Mouse (Mus musculus) liver, embryonic 16.5 days (tissue): ENCODE measurements around the gene Tbc1d5. TPM values are rescaled to one million over a fixed set of nuclear protein-coding genes. Genes with fewer than 3 reads are reported as not detected.

ENCODE experiments used
- ATAC-seq: fragments of 200-750 bp; cut with Nextera tagmentation; 2 replicates; pipeline ENCODE4 v1.8.0; 2017; ENCODE audit warnings: low read depth, mild to moderate bottlenecking, moderate number of reproducible peaks, moderate library complexity
- H3K27ac ChIP-seq: fragments of 300-500 bp; sonication (generic); 2 replicates; pipeline ENCODE4 v1.5.1; 2014; ENCODE audit warnings: mild to moderate bottlenecking, low read length
- H3K27me3 ChIP-seq: fragments of 300-500 bp; sonication (generic); 2 replicates; pipeline ENCODE4 v1.6.1; 2014; ENCODE audit warnings: low read depth, low read length, mixed read lengths; ENCODE audit not compliant: control insufficient read depth, insufficient read depth
- H3K36me3 ChIP-seq: fragments of 300-500 bp; sonication (generic); 2 replicates; pipeline ENCODE4 v1.6.1; 2014; ENCODE audit warnings: mild to moderate bottlenecking; ENCODE audit not compliant: control insufficient read depth, insufficient read depth
- H3K4me1 ChIP-seq: fragments of 300-500 bp; sonication (generic); 2 replicates; pipeline ENCODE4 v1.6.1; 2014; ENCODE audit warnings: low read depth, low read length, mixed read lengths; ENCODE audit not compliant: control insufficient read depth
- H3K4me2 ChIP-seq: fragments of 300-500 bp; sonication (generic); 2 replicates; pipeline ENCODE4 v1.6.1; 2014; ENCODE audit warnings: low read depth, low read length, mixed read lengths
- H3K4me3 ChIP-seq: fragments of 300-500 bp; sonication (generic); 2 replicates; pipeline ENCODE4 v1.5.1; 2014; ENCODE audit warnings: low read depth, mild to moderate bottlenecking, low read length
- H3K9ac ChIP-seq: fragments of 300-500 bp; sonication (generic); 2 replicates; pipeline ENCODE4 v1.6.1; 2014; ENCODE audit warnings: low read depth, low read length
- H3K9me3 ChIP-seq: fragments of 300-500 bp; sonication (generic); replicated peaks from 2 replicates; pipeline ENCODE4 v1.6.1; 2016; ENCODE audit warnings: low read length; ENCODE audit not compliant: control insufficient read depth
- WGBS: fragments of 180-500 bp; shearing (Covaris S2); extraction: QIAGEN DNeasy Blood & Tissue Kit; methylation state at CpG from one replicate; pipeline ENCODE4 v1.1.7; 2014; ENCODE audit not compliant: insufficient replicate concordance; 5-methylcytosine and 5-hydroxymethylcytosine counted together
- polyA plus RNA-seq: library from polyadenylated mRNA; unstranded; fragments of >200 nt; fragmentation: Nextera tagmentation; extraction: Ambion mirVana; gene quantifications from 2 replicates; pipeline ENCODE4 v1.2.1, GENCODE M21; 2015

The Tbc1d5 gene
- polyA plus RNA-seq, 1 experiment from 2014 or later: 4.3 TPM

GRCm38 (mm10) chr17:51194787-51195186 is 15.6 kb upstream of the Tbc1d5 start:
- Histone ChIP-seq H3K9me3 (no peaks in the 10 kb centered on the region), H3K27ac (no peak overlapping the region), H3K4me3 (no peak overlapping the region), H3K9ac (no peak overlapping the region), H3K4me2 (no peak overlapping the region), H3K4me1 (no peaks in the 10 kb centered on the region), H3K36me3 (no peaks in the 10 kb centered on the region), H3K27me3 (no peaks in the 10 kb centered on the region)
- 71% methylated on average over 2 of the region's 2 CpGs for WGBS
- no peak for ATAC-seq

DNA sequence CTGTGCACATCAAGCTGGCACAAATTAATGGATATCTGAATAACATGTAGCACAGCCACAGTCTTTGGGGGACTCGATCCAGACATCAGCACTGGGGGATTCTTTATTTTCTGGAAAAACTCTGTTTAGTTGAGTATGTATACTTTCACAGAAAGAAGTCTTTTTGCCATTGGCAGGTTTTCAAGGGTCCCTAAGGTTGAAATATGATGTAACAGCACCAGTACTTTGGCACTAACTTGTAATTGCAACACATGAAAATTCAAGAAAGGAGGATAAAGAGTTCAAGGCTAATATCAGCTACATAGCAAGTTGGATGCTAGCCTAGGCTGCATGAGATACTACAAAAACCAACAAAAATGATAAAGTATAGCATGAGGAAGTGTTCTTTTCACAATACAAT is 12.2 kb upstream of the Tbc1d5 start:
- no peaks in the 10 kb centered on the region for H3K36me3 ChIP-seq
- H3K9ac ChIP-seq: no peak overlapping the region
- no peak for ATAC-seq
- H3K9me3 ChIP-seq: no peaks in the 10 kb centered on the region
- H3K27me3 ChIP-seq: no peaks in the 10 kb centered on the region
- no peak overlapping the region for H3K27ac ChIP-seq
- WGBS: 80% methylated on average over 1 of the region's 1 CpGs
- H3K4me1 ChIP-seq: no peaks in the 10 kb centered on the region
- no peak overlapping the region for H3K4me3 ChIP-seq
- H3K4me2 ChIP-seq: no peak overlapping the region

DNA sequence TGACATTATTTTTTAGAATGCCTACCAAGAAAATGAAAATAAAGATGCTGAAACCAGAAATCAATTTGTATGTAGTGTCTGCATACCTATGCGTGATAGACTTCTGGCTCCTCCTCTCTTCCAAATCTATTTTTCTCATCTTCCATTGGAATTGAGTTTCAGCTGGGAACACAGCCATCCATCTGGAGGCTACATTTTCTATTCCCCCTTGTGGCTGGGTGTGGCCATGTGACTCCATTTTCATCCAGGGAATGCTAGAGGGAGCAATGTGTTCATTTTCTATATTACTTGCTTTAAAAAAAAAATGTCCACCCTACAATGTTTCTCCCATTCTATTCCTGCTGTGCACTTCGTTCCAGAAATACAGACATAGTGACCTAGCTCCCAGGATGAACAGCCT is 3.6 kb upstream of the Tbc1d5 start:
- H3K4me1 ChIP-seq: peaks cover 5% of the 10 kb centered on the region; the same call in 1 of the 2 replicates
- H3K4me2 ChIP-seq: no peak overlapping the region
- no peaks in the 10 kb centered on the region for H3K27me3 ChIP-seq
- H3K9ac ChIP-seq: no peak overlapping the region
- no peak overlapping the region for H3K4me3 ChIP-seq
- no peak for ATAC-seq
- H3K9me3 ChIP-seq: no peaks in the 10 kb centered on the region
- no peak overlapping the region for H3K27ac ChIP-seq
- H3K36me3 ChIP-seq: no peaks in the 10 kb centered on the region
- WGBS: 65% methylated on average over 2 of the region's 2 CpGs

- Histone ChIP-seq H3K9ac (peak overlapping the region; percentile 91), H3K27me3 (no peaks in the 10 kb centered on the region), H3K9me3 (no peaks in the 10 kb centered on the region), H3K4me2 (peak overlapping the region; percentile 86), H3K36me3 (no peaks in the 10 kb centered on the region), H3K4me3 (peak overlapping the region; percentile 82), H3K4me1 (peaks cover 7% of the 10 kb centered on the region; the same call in 1 of the 2 replicates), H3K27ac (peak overlapping the region; percentile 94)
- WGBS: under 1% methylated on average over 54 of the region's 59 CpGs
- peak; percentile 77 for ATAC-seq
Measured at GRCm38 (mm10) chr17:51178491-51179194, 509 bp downstream of the Tbc1d5 start.

DNA sequence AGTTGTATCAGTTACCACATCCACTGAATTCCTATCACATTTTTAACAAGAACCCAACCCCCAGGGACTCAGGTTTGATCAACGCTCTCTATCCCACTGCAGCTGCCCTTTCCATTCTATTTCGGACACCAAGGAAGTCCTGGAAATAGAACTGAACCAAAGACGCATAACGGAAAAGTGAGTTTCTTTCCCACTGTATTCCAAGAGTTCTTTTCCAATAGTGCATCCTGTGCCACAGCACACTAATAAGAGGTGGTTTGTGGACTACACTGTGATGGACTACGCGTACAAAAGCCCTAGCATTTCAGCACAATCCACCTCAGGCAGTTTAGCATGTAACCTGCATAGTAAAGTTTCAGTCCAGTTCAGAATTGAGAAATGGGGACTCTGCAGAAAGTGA is 1.2 kb downstream of the Tbc1d5 start:
- H3K36me3 ChIP-seq: no peaks in the 10 kb centered on the region
- H3K9me3 ChIP-seq: no peaks in the 10 kb centered on the region
- H3K4me3 ChIP-seq: peak overlapping the region; percentile 82
- ATAC-seq: no peak
- no peaks in the 10 kb centered on the region for H3K27me3 ChIP-seq
- H3K4me2 ChIP-seq: peak overlapping the region; percentile 86
- H3K9ac ChIP-seq: peak overlapping the region; percentile 91
- WGBS: 29% methylated on average over 6 of the region's 6 CpGs
- H3K4me1 ChIP-seq: peaks cover 7% of the 10 kb centered on the region; the same call in 1 of the 2 replicates
- peak overlapping the region; percentile 94 for H3K27ac ChIP-seq

DNA sequence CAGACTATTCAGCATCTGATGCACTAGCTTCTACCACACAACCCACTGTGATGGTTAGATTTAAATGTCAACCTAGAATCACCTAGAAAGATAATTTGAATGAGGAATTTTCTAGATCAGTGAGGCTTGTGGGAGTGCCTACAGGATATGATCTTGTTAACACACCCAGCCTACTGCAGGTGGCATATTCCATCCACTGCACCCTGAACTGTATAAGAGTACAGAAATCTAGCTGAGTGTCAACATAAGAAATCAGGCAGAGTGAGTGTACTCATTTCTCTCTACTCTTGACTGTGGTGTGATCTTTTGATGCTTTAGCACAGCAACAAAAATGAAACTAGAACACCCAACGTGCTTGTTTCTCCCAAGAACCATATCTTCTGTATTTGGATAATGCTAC is 6.8 kb downstream of the Tbc1d5 start:
- Histone ChIP-seq H3K9ac (no peak overlapping the region), H3K27ac (no peak overlapping the region), H3K4me2 (no peak overlapping the region), H3K4me1 (no peaks in the 10 kb centered on the region), H3K36me3 (no peaks in the 10 kb centered on the region), H3K4me3 (no peak overlapping the region), H3K27me3 (no peaks in the 10 kb centered on the region), H3K9me3 (no peaks in the 10 kb centered on the region)
- 71% methylated on average over 1 of the region's 1 CpGs for WGBS
- ATAC-seq: no peak

DNA sequence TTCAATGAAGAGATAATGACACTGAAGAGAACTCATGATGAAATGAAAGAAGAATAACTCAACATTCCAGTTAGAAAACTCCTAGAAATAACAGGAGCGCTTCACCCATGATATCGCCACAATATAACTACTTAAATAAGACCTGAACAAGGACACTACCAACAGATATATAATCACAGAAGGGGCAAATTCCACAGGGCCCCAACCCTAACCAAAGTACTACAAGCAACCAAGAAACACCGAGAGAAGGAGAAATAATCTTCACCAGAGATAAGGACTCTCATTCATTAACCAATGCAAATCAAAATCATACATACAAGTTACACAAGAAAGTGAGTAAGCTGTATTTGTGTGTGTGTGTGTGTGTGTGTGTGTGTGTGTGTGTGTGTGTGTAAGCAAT is 7.6 kb downstream of the Tbc1d5 start:
- Histone ChIP-seq H3K27me3 (no peaks in the 10 kb centered on the region), H3K4me3 (no peak overlapping the region), H3K4me1 (no peaks in the 10 kb centered on the region), H3K4me2 (no peak overlapping the region), H3K9me3 (no peaks in the 10 kb centered on the region), H3K27ac (no peak overlapping the region), H3K9ac (no peak overlapping the region), H3K36me3 (no peaks in the 10 kb centered on the region)
- WGBS: 71% methylated on average over 3 of the region's 3 CpGs
- no peak for ATAC-seq

GRCm38 (mm10) chr17:51169911-51170310 is 9.2 kb downstream of the Tbc1d5 start:
- Histone ChIP-seq H3K27me3 (no peaks in the 10 kb centered on the region), H3K4me3 (no peak overlapping the region), H3K4me2 (no peak overlapping the region), H3K4me1 (no peaks in the 10 kb centered on the region), H3K27ac (no peak overlapping the region), H3K9ac (no peak overlapping the region), H3K9me3 (no peaks in the 10 kb centered on the region), H3K36me3 (no peaks in the 10 kb centered on the region)
- 61% methylated on average over 4 of the region's 4 CpGs for WGBS
- ATAC-seq: no peak

DNA sequence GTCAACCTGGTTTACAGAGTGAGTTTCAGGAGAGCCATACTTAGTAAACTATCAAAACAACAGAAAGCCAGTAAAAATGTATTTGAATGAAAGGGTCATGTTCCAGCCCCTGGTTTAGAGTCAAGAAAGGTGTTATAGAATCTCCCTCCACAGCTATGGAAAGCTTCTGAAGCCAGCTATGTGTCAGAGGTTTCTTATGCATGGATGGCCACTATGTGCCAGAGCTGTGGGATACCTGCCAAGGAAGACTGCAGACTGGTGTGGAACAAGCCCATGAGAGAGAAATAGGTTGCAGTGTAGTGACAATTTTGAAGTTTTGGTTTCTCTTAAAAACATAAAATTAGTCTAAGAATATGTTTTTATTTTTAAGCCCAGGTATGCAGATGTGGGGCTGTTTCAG is 16.8 kb downstream of the Tbc1d5 start:
- Histone ChIP-seq H3K9me3 (no peaks in the 10 kb centered on the region), H3K4me3 (no peak overlapping the region), H3K27me3 (no peaks in the 10 kb centered on the region), H3K4me1 (no peaks in the 10 kb centered on the region), H3K4me2 (no peak overlapping the region), H3K27ac (no peak overlapping the region), H3K9ac (no peak overlapping the region), H3K36me3 (no peaks in the 10 kb centered on the region)
- no peak for ATAC-seq
